Mouse (Mus musculus) left cerebral cortex, adult 2 months (tissue): Measurements from ENCODE around the gene Ccdc12. TPM values are rescaled to one million over a fixed set of nuclear protein-coding genes. Genes with fewer than 3 reads are reported as not detected.

Source experiments
- DNase-seq, 2 experiments: peaks; one replicate each; pipeline ENCODE4 v3.0.0; 2021 to 2022; ENCODE audit warnings: low spot score in 2 of 2, mixed read lengths in 1 of 2; ENCODE audit errors: extremely low spot score in 1 of 2
- H3K27ac ChIP-seq: fragments of 200-600 bp; 2 replicates; pipeline ENCODE4 v1.8.1; 2022
- H3K4me3 ChIP-seq: fragments of 200-600 bp; 2 replicates; pipeline ENCODE4 v1.8.1; 2022
- CTCF ChIP-seq: fragments of 200-600 bp; IDR thresholded peaks from 2 replicates; pipeline ENCODE4 v1.8.1; 2022; ENCODE audit warnings: antibody characterized with exemption, mild to moderate bottlenecking, moderate library complexity
- intact Hi-C: fragments of 180-260 bp; cut with DNase I; formaldehyde crosslinking; loops from one replicate; pipeline ENCODE4 v1.15.1; 2025
- total RNA-seq, 2 experiments: library from RNA; stranded (reverse); gene quantifications; 2 replicates each; pipeline ENCODE4 v1.2.3; 2021

Gene Ccdc12
- total RNA-seq, 2 experiments from 2014 or later: 56.2 to 56.9 TPM

DNA sequence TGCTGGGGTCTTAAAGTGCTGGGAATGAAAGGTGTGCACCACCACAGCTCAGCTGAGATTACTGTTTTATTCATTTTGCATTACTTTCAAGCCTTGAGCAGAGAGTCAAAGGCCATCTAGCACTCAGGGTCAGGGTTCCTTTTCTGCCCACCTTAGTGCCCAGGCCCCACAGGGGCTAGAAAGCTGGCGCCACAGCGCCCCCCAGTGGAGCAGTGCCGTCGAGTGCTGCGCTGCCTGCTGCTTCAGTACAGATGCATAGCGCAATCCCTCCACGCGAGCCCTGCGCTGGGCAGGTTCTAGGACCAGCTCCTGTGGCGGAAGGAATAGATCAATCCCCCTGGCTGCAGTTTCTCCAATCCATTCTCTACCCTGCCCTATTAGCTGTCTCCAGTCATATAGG lies 25.1 kb upstream of the Ccdc12 start:
- Histone ChIP-seq H3K4me3 (no peak overlapping the region), H3K27ac (no peak overlapping the region)
- peak; percentile 64 for TF ChIP-seq CTCF
- intact Hi-C loops: loop anchor here (1.0 to 5.0 kb wide), 2 partner anchors 151 to 220 kb away; no protein-coding TSS in a partner anchor
- peak in 1 of 2 experiments; percentile 42 for DNase-seq

DNA sequence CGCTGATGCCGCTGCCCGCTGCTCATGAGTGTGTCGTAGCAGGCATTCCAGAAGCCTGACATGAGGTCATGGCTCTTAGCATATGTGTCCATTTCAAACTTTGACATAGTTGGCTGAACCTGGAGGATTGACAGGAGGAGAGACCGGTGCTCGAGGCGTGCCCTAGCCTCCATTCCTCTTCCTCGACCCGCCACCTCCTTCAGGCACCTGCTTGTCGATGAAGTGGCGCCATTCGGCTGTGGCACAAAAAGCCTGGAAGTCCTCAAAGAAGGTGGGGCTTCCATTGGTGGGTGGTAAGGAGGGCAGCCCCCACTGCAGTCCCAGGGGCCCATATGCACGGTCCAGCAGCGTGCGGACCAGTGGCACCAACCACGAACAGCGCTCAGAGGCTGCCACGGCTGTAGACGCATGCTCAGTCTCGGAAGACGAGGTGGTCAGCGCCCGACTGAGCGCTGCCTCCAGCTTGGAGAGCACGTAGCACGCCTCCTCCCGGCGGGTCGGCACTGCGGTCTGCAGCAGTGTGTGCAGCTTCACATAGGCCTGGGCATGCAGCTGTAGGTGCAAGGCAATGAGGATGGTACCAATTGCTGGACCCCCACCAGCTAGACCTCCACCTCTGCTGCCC lies 24.5 kb upstream of the Ccdc12 start:
- TF ChIP-seq CTCF: no peak
- Histone ChIP-seq H3K27ac (no peak overlapping the region), H3K4me3 (no peak overlapping the region)
- DNase-seq: no peak
- intact Hi-C loops: loop anchor here (1.0 to 5.0 kb wide), 2 partner anchors 151 to 220 kb away; no protein-coding TSS in a partner anchor

DNA sequence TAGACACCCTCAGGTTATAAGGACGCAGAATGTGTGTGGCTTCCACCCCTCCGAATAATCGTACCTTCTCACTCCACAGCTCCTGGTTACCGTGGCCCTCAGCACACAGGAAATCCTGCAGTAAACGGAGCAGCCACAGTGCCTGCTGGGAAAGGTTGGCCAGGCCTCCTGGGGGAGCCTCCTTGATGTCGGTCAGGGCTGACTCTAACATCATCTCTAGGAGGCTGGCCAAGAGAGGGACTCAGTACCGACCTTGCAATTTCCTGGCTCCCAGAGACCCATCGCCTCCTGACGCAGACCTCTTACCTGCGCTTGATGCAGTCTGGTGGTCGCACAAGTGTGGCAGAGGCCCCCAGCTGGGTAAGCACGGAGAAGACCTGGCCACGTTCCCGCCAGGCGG lies 23.6 kb upstream of the Ccdc12 start:
- intact Hi-C loops: loop anchor here (5.0 kb wide), 1 partner anchor 150 kb away; no protein-coding TSS in a partner anchor
- no peak for DNase-seq

DNA sequence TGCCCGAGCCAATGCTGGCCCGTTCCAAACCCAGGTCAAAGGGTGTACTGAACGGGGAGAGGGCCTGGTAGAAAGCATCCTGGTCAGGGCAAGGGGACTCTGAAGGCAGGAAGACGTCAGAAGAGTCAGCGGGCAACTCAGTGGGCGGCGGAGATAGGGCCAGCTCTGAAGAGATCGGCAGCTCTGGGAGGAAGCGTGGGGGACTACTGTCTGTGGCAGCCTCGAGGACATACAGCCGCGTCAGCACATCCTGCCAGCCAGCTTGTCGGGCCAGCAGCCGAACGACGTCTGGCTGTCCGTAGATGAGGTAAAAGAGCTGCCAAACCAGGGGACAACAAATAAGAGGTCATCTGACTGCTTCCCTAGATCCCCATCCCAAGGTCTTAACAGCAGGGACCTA lies 22.4 kb upstream of the Ccdc12 start:
- intact Hi-C loops: loop anchor here (5.0 kb wide), 1 partner anchor 148 kb away; no protein-coding TSS in a partner anchor
- DNase-seq: no peak
- no peak for TF ChIP-seq CTCF
- Histone ChIP-seq H3K27ac (no peak overlapping the region), H3K4me3 (no peak overlapping the region)

More for the DNA sequence above, 23.6 kb upstream of the Ccdc12 start:
- Histone ChIP-seq H3K4me3 (no peak overlapping the region), H3K27ac (no peak overlapping the region)
- no peak for TF ChIP-seq CTCF

DNA sequence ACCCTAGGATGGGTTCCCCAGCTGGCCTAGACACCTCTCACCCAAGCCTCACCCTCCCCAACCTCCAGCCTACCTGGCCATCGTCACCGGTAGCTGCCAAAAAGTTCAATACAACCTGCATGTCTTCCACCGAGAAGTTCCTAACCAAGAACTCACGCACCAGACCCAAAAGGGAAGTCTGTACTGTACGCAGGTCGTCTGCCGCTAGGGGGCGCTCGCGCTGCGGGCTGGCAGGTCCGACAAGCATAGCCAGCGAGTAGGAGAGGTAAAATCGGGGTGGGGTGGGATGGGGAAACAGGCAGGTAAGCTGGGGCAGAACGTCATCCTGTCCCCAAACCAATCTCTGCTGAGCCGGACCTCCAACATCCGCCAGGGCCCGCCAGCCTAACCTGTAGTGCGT lies 21.1 kb upstream of the Ccdc12 start:
- intact Hi-C loops: loop anchor here (1.0 kb wide), 1 partner anchor 74 kb away; no protein-coding TSS in a partner anchor
- TF ChIP-seq CTCF: peak; percentile 83
- H3K4me3 ChIP-seq: no peak overlapping the region
- H3K27ac ChIP-seq: no peak overlapping the region
- DNase-seq: peak; percentile 84 to 90

DNA sequence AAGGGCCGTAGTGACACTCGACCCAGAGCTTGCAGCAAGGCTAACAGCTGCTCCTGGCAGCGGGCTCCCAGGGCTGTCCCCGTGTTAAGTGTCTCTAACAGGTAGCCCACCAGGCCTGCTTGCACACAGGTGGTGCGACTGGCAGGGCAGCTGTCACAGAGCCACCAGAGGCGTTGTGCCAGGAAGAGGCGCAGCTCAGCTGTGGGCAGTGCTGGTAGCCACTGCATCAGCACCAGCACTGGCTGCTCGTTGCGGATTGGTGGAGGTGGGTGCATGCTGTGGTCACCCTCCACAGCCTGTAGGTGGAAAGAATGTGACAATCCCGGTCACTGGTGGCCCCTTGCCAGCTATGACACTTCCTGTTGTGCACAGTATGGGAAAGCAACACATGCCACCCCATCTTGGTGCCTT lies 17.7 kb upstream of the Ccdc12 start:
- TF ChIP-seq CTCF: no peak
- DNase-seq: no peak
- Histone ChIP-seq H3K27ac (no peak overlapping the region), H3K4me3 (no peak overlapping the region)
- intact Hi-C loops: no loop called here

DNA sequence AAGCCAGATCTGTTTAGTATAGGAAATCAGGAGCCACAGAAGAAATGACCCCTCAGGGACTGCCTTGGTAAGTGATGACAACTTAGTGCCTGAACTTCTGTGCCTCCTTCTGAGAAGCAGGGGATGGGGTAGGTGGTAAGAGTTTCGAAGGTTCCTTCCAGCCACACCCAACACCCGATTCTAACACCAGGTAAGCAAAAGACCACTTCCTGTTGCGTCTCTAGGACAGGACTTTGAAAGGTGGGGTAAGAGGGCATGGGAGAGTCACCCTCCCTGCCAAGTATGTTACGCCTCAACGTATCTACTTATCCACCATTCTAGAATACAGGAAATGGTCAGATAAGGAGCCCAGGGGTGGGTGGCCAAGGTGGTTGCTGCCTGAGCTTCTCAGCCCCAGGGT lies 15.3 kb upstream of the Ccdc12 start:
- no peak for DNase-seq
- Histone ChIP-seq H3K27ac (no peak overlapping the region), H3K4me3 (no peak overlapping the region)
- no peak for TF ChIP-seq CTCF
- intact Hi-C loops: no loop called here

DNA sequence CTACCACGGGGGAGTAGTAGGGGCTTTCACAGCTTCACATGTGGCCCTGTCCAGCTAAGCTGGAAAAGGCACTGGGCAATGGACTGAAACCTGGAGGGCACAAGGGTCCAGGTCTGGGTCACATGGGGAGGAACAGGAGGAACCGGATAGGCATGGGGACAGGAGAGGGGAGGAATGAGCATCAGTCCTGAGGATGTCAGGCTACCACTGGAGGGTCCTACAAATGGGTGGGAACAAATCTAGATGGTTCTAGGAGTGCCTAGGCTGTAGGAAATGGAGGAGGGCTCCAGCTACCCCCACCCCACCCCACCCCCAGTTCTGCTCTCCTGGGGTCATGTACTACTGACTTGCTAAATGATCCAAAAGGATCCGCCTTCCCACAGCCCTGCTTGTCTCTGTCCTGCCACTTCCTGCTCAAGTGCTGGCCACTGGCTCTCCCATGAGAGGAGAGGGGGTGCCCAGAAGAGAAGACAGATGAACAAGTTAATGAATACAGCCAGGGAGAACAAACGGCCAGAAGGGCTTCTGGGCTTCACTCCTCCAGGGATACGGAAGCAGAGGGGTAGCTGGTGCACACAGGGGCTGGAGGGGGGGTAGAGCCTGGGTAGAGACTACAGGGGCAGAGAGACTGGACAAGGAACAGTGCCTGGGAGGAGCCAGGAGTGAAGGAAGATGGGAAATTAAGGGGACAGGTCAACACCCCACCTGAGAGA lies 13.3 kb upstream of the Ccdc12 start:
- no peak overlapping the region for H3K4me3 ChIP-seq
- intact Hi-C loops: no loop called here
- no peak for TF ChIP-seq CTCF
- no peak for DNase-seq
- no peak overlapping the region for H3K27ac ChIP-seq

DNA sequence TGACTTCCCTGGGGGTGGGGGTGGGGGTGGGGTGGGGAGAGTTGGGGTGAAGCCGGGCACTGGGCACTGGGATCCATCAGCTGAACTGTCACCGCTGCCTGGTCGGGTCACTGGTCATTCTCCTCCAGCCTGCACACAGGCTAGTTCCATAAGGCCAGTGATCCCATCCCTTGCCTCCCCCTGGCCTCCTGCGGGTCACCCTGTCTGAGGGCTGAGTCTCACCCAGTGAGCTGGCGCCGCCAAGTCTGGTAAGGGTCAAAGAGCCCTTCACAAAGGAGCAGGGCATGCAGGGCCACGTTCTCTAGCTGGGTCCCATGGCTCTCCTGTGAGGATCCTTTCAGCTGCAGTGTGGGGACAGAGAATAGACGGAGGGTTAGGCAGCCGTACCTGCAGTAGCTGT lies 12.5 kb upstream of the Ccdc12 start:
- no peak for DNase-seq
- H3K4me3 ChIP-seq: no peak overlapping the region
- intact Hi-C loops: no loop called here
- no peak for TF ChIP-seq CTCF
- H3K27ac ChIP-seq: no peak overlapping the region

DNA sequence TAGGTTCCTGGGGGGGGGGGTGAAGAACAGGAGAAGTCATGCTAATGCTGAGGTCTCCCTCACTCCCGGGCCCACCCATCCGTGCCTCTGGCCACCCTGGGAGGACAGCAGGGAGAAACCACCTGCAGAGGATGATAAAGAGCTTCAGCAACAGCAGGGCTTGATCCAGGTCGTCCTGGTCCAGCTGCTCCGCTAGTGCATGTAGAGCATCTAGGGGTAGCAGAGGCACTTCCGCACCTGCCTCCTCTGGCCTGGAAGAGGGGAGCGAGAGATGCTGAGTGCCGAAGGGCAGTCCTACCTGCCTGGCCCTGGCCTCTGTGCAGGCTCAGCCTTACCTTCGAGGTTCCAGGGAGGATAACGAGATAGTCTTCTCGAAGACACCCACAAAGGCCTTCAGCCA lies 12.0 kb upstream of the Ccdc12 start:
- no peak for DNase-seq
- TF ChIP-seq CTCF: no peak
- Histone ChIP-seq H3K27ac (no peak overlapping the region), H3K4me3 (no peak overlapping the region)
- intact Hi-C loops: no loop called here

DNA sequence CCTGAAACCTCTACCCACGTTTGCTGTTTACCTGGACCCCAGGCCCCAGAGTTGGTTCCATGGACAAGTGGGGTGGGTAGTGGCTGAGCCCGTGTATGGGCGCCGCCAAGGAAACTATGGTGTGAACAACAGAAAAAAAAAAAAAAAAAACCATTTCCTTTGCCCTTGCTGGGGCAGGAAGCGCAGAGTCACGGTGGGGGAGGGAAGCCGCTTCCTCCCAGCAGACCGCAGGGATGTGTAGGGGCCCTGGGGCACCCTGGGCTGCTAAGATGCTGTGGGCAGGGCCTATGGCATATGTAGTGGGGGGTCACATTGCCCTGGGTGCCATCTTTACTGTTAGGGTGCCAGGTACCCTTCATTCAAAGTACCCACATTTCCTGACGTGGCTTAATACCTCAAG lies 11.1 kb upstream of the Ccdc12 start:
- TF ChIP-seq CTCF: no peak
- intact Hi-C loops: no loop called here
- DNase-seq: no peak

DNA sequence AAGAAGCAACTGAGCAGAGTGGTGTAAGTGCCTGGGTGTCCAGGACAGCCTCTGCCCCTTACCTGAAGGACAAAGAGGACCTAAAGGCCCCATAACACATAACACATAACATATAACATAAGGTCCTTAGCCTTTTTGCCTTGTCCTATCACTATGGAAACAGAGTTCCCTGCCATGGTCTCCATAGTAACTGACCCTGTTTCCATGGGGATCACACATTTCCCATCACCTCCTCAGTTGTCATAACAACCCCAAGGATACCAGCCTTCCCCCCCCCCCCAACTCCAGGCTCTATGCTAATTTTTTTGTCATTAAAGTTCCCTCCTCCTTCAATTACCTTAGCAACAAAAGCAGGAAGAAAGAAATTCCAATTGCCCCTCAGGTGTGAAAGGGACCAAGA lies 6.5 kb upstream of the Ccdc12 start:
- DNase-seq: no peak
- intact Hi-C loops: loop anchor here (5.0 kb wide), 2 partner anchors 58 to 228 kb away; partner anchors contain the start of gene Als2cl
- TF ChIP-seq CTCF: no peak
- no peak overlapping the region for H3K4me3 ChIP-seq
- H3K27ac ChIP-seq: peak overlapping the region; percentile 42; the same call in 1 of the 2 replicates

More for the DNA sequence above, 11.1 kb upstream of the Ccdc12 start:
- H3K4me3 ChIP-seq: no peak overlapping the region
- no peak overlapping the region for H3K27ac ChIP-seq
